Mouse (Mus musculus) small intestine, adult 2 months (tissue): Measurements from ENCODE around the gene Crhbp.

ENCODE experiments used
- CTCF ChIP-seq: fragments of 200-500 bp; IDR thresholded peaks from 2 replicates; pipeline ENCODE4 v1.5.1; 2012; ENCODE audit warnings: low read depth, mild to moderate bottlenecking, control low read depth, inconsistent platforms, low read length, moderate library complexity, mixed read lengths; ENCODE audit not compliant: insufficient replicate concordance, insufficient read length; ENCODE audit errors: extremely low read depth
- POLR2A ChIP-seq: fragments of 200-500 bp; IDR thresholded peaks from 2 replicates; pipeline ENCODE4 v1.6.1; 2012; ENCODE audit warnings: low read depth, mild to moderate bottlenecking, control low read depth, inconsistent platforms, low read length, moderate library complexity

DNA sequence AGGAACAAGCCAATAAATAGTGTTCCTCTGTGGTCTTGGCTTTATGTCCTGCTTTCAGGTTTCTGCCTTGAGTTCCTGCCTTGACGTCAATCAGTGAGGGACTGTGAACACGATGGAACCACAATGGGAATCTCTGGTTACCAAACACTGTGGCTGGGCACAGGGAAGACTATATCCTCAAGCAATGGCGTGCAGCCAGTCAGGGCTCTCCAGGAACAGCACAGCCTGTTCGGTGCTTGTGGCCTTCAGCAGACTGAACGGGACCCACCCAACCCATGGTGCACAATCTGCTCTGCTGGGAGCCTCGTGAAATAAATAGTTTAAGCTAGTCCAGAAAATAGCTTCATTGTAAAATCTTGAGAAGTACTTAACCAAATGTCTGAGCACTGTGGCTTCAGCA lies 18.3 kb downstream of the Crhbp start:
- TF ChIP-seq CTCF (no peak), POLR2A (no peak)
